Mouse (Mus musculus): ENCODE measurements around the gene Sh3glb1. TPM values are rescaled to one million over a fixed set of nuclear protein-coding genes. Genes with fewer than 3 reads are reported as not detected.
A peak's percentile ranks its signal among the peaks of the same experiment; 100 is the strongest.

Gene Sh3glb1
- polyA plus RNA-seq, 1 experiment from 2014 or later, result 121 TPM

- no peaks in the 10 kb centered on the region for H3K27me3 ChIP-seq
- no peaks in the 10 kb centered on the region for H3K9me3 ChIP-seq
- no peak overlapping the region for H3K27ac ChIP-seq
- H3K4me1 ChIP-seq, result no peaks in the 10 kb centered on the region
- no peaks in the 10 kb centered on the region for H3K36me3 ChIP-seq
- no peak for ATAC-seq (ENCODE audit: insufficient number of reproducible peaks, low FRiP score, low TSS enrichment, low read depth)
- no peak overlapping the region for H3K4me3 ChIP-seq
- WGBS, result 41% methylated on average over 22 of the region's 22 CpGs
- no peak overlapping the region for H3K4me2 ChIP-seq
- no peak overlapping the region for H3K9ac ChIP-seq
These were observed 55.5 kb downstream of the Sh3glb1 start for GRCm38 (mm10) chr3:144664363-144665299.

DNA sequence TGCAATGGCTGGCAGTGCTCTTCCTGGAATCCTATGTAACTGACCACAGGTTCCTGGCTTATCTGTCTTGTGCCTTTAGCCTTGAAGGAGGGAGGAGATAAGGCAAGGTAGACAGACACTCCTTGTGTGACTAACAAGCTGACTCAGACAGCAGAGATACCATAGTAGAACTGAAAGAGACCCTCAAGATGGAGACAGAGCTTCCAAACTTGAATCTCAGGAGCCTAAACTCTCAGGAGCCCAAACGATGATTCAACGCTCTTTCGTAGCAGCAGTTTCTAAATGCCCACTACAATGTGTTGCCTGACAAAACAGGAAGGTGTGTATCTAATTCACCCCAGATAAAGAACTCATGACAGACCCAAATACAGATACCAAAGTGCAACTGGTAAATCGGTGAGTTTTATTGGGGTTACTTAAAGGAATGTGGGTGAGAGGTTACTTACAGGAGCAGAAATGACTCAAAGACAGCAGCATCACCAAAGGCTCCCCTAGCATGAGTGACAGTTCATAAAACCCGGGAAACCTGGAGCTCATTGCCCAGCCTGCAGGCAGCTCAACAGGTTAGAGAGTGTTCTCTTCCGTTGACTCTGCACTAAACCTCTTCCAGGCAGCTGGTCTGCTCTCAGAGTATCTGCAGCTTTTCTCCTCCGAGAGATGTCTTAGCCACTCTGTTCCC lies 56.6 kb downstream of the Sh3glb1 start:
- ATAC-seq (ENCODE audit: insufficient number of reproducible peaks, low FRiP score, low TSS enrichment, low read depth), result no peak
- Histone ChIP-seq H3K27me3 (no peaks in the 10 kb centered on the region), H3K4me1 (no peaks in the 10 kb centered on the region), H3K27ac (no peak overlapping the region), H3K9me3 (no peaks in the 10 kb centered on the region), H3K4me2 (no peak overlapping the region), H3K36me3 (no peaks in the 10 kb centered on the region), H3K9ac (no peak overlapping the region), H3K4me3 (no peak overlapping the region)
- 84% methylated on average over 7 of the region's 7 CpGs for WGBS

- ATAC-seq (ENCODE audit: insufficient number of reproducible peaks, low FRiP score, low TSS enrichment, low read depth), result no peak
- 78% methylated on average over 8 of the region's 8 CpGs for WGBS
- no peak overlapping the region for H3K27ac ChIP-seq
These were observed 57.8 kb downstream of the Sh3glb1 start for GRCm38 (mm10) chr3:144662215-144662852.

DNA sequence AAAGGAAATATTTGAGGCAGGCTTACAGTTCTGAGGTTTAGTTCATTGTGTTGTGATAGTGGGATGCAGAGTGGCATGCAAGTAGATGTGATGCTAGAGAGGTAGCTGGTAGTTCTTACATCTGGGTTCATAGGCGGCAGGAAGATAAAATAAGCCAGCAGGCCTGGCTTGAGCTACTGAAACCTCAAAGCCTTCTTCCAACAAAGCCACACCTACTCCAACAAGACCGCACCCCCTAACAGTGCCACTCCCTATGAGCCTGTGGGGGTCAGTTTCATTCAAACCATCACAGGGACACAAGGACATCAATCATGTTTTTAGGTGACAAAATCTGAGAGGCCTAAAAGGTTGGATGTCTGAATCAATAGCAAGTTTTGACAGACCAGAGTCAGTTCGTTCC lies 58.7 kb downstream of the Sh3glb1 start:
- Histone ChIP-seq H3K27me3 (no peaks in the 10 kb centered on the region), H3K27ac (no peak overlapping the region), H3K4me3 (no peak overlapping the region), H3K9ac (no peak overlapping the region), H3K4me1 (no peaks in the 10 kb centered on the region), H3K9me3 (no peaks in the 10 kb centered on the region), H3K36me3 (no peaks in the 10 kb centered on the region), H3K4me2 (no peak overlapping the region)
- no peak for ATAC-seq (ENCODE audit: insufficient number of reproducible peaks, low FRiP score, low TSS enrichment, low read depth)
- 90% methylated on average over 3 of the region's 3 CpGs for WGBS

More at GRCm38 (mm10) chr3:144662215-144662852, 57.8 kb downstream of the Sh3glb1 start:
- Histone ChIP-seq H3K4me3 (no peak overlapping the region), H3K9me3 (no peaks in the 10 kb centered on the region), H3K4me2 (no peak overlapping the region), H3K27me3 (no peaks in the 10 kb centered on the region), H3K4me1 (no peaks in the 10 kb centered on the region), H3K9ac (no peak overlapping the region), H3K36me3 (no peaks in the 10 kb centered on the region)

DNA sequence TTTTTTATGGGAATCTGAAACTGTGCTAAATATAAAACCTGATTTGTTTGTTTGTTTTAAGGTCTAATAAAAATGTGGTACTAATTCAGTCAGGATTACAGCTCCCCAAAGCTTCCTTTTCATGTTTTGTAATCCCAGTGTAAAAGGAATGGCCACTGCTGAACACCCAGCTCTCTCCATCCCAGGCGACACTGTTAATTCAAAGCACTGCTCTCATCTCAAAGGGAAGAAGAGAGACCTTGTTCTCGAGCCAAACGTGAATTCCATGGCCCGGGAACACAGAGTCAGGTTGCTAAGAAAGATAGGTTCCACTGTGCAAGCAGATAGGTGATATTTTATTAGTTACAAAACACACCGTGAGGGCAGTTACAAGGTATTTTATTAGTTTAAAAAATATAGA lies 75.9 kb downstream of the Sh3glb1 start:
- Histone ChIP-seq H3K4me2 (no peak overlapping the region), H3K9ac (no peak overlapping the region), H3K9me3 (no peaks in the 10 kb centered on the region), H3K4me1 (peaks cover 9% of the 10 kb centered on the region), H3K27ac (no peak overlapping the region), H3K36me3 (no peaks in the 10 kb centered on the region), H3K27me3 (no peaks in the 10 kb centered on the region), H3K4me3 (no peak overlapping the region)
- WGBS, result 33% methylated on average over 5 of the region's 5 CpGs
- ATAC-seq (ENCODE audit: insufficient number of reproducible peaks, low FRiP score, low TSS enrichment, low read depth), result no peak

- Histone ChIP-seq H3K4me3 (no peak overlapping the region), H3K4me1 (peaks cover 9% of the 10 kb centered on the region), H3K27me3 (no peaks in the 10 kb centered on the region), H3K9ac (no peak overlapping the region), H3K36me3 (no peaks in the 10 kb centered on the region), H3K4me2 (no peak overlapping the region), H3K9me3 (no peaks in the 10 kb centered on the region), H3K27ac (peak overlapping the region; percentile 57)
- WGBS, result 3% methylated on average over 2 of the region's 2 CpGs
- ATAC-seq (ENCODE audit: insufficient number of reproducible peaks, low FRiP score, low TSS enrichment, low read depth), result peak; percentile 90
These were observed 76.7 kb downstream of the Sh3glb1 start for GRCm38 (mm10) chr3:144643301-144643871.

- ATAC-seq (ENCODE audit: insufficient number of reproducible peaks, low FRiP score, low TSS enrichment, low read depth), result no peak
- H3K4me1 ChIP-seq, result peaks cover 9% of the 10 kb centered on the region
- no peak overlapping the region for H3K4me3 ChIP-seq
- H3K36me3 ChIP-seq, result no peaks in the 10 kb centered on the region
- H3K4me2 ChIP-seq, result no peak overlapping the region
- H3K9me3 ChIP-seq, result no peaks in the 10 kb centered on the region
- no peak overlapping the region for H3K27ac ChIP-seq
- no peaks in the 10 kb centered on the region for H3K27me3 ChIP-seq
- 88% methylated on average over 4 of the region's 4 CpGs for WGBS
- no peak overlapping the region for H3K9ac ChIP-seq
These were observed 78.0 kb downstream of the Sh3glb1 start for GRCm38 (mm10) chr3:144642141-144642540.

DNA sequence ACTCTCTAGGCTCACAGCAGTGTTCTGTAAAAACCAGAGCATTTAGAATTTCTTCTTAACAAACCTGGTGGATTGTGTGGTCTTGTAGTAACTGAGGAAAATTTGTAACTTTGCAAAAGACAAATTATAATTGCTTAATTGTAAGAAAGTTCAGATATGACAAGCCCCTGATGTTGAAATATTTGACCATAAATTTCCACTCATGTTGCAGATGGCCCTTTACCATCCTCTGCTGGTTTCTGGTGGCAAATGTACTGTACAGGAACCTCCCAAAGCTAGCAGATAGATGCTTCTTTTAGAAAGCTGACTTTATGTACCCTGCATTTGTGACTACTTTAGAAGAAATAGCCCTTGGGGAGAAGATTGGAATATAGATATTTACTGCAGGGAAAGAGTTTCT lies 80.1 kb downstream of the Sh3glb1 start:
- Histone ChIP-seq H3K36me3 (no peaks in the 10 kb centered on the region), H3K4me1 (peaks cover 9% of the 10 kb centered on the region), H3K4me3 (no peak overlapping the region), H3K9ac (no peak overlapping the region), H3K27ac (no peak overlapping the region), H3K27me3 (no peaks in the 10 kb centered on the region), H3K9me3 (no peaks in the 10 kb centered on the region), H3K4me2 (no peak overlapping the region)
- ATAC-seq (ENCODE audit: insufficient number of reproducible peaks, low FRiP score, low TSS enrichment, low read depth), result no peak

- Histone ChIP-seq H3K4me3 (no peak overlapping the region), H3K4me2 (no peak overlapping the region), H3K27me3 (no peaks in the 10 kb centered on the region), H3K9me3 (no peaks in the 10 kb centered on the region), H3K9ac (no peak overlapping the region), H3K4me1 (peaks cover 9% of the 10 kb centered on the region), H3K27ac (no peak overlapping the region), H3K36me3 (no peaks in the 10 kb centered on the region)
- WGBS, result 61% methylated on average over 3 of the region's 3 CpGs
- no peak for ATAC-seq (ENCODE audit: insufficient number of reproducible peaks, low FRiP score, low TSS enrichment, low read depth)
These were observed 80.7 kb downstream of the Sh3glb1 start for GRCm38 (mm10) chr3:144639387-144639786.

DNA sequence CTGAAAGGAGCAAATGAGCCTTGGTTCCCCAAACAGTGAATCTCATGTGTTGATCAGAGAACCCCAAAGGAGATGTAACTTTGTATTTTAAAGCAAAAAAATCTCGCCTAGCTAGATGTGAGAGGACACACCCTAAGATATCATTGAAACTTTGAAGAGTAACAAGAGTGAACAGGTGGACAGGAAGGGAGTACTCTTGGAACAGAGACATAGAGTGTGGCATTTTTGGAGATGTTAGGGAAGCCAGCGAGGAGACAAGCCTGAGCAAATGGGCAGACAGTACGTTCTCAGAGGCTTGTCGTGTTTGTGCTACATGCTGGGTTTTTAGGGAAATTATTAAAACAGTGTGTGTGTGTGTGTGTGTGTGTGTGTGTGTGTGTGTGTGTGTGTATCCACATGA lies 82.0 kb downstream of the Sh3glb1 start:
- no peak overlapping the region for H3K27ac ChIP-seq
- H3K4me2 ChIP-seq, result no peak overlapping the region
- H3K27me3 ChIP-seq, result no peaks in the 10 kb centered on the region
- H3K4me1 ChIP-seq, result peaks cover 2% of the 10 kb centered on the region; the same call in 1 of the 2 replicates
- 76% methylated on average over 4 of the region's 4 CpGs for WGBS
- H3K4me3 ChIP-seq, result no peak overlapping the region
- no peaks in the 10 kb centered on the region for H3K36me3 ChIP-seq
- no peak for ATAC-seq (ENCODE audit: insufficient number of reproducible peaks, low FRiP score, low TSS enrichment, low read depth)
- H3K9ac ChIP-seq, result no peak overlapping the region
- no peaks in the 10 kb centered on the region for H3K9me3 ChIP-seq

- no peaks in the 10 kb centered on the region for H3K9me3 ChIP-seq
- H3K36me3 ChIP-seq, result no peaks in the 10 kb centered on the region
- H3K4me3 ChIP-seq, result no peak overlapping the region
- H3K27ac ChIP-seq, result no peak overlapping the region
- no peaks in the 10 kb centered on the region for H3K4me1 ChIP-seq
- WGBS, result 79% methylated on average over 5 of the region's 5 CpGs
- H3K4me2 ChIP-seq, result no peak overlapping the region
- H3K9ac ChIP-seq, result no peak overlapping the region
- H3K27me3 ChIP-seq, result no peaks in the 10 kb centered on the region
- ATAC-seq (ENCODE audit: insufficient number of reproducible peaks, low FRiP score, low TSS enrichment, low read depth), result no peak
These were observed 84.9 kb downstream of the Sh3glb1 start for GRCm38 (mm10) chr3:144635236-144635635.
